Mouse (Mus musculus): ENCODE results near the gene Mapk6. TPM values are rescaled to one million over a fixed set of nuclear protein-coding genes. Genes with fewer than 3 reads are reported as not detected.

The Mapk6 gene
- polyA plus RNA-seq, 1 experiment, result 52.8 TPM

GRCm38 (mm10) chr9:75393251-75393650 is 16.6 kb downstream of the Mapk6 start:
- Histone ChIP-seq H3K79me2 (ENCODE audit: control insufficient read depth, insufficient read depth) (peaks cover 57% of the 10 kb centered on the region), H3ac (ENCODE audit: control insufficient read depth, insufficient read length) (no peak overlapping the region), H3K36me3 (ENCODE audit: control insufficient read depth, insufficient read depth) (peaks cover 82% of the 10 kb centered on the region), H3K27me3 (ENCODE audit: control insufficient read depth, insufficient read depth, insufficient read length) (no peaks in the 10 kb centered on the region), H3K4me3 (no peak overlapping the region), H3K4me2 (ENCODE audit: low read depth) (no peak overlapping the region)
- TF ChIP-seq SRF (IDR thresholded peaks at IDR 0.05; ENCODE audit: control insufficient read depth, insufficient read length, low read depth) (no peak), MYOD1 (IDR thresholded peaks at IDR 0.05; ENCODE audit: control insufficient read depth in 1 of 3, insufficient read length in 2 of 3, low read depth in 2 of 3) (no peak), REST (IDR thresholded peaks at IDR 0.05; ENCODE audit: insufficient read depth, insufficient read length) (no peak), MYOG (IDR thresholded peaks at IDR 0.05; ENCODE audit: control insufficient read depth in 1 of 3, insufficient read depth in 1 of 3, insufficient read length in 2 of 3, low read depth in 2 of 3) (no peak), POLR2A (IDR thresholded peaks at IDR 0.05; ENCODE audit: insufficient read length, low read depth) (no peak), E2F4 (IDR thresholded peaks at IDR 0.05; ENCODE audit: insufficient read depth) (no peak), CEBPB (IDR thresholded peaks at IDR 0.05; ENCODE audit: insufficient read depth, poor library complexity, severe bottlenecking) (no peak), USF1 (IDR thresholded peaks at IDR 0.05; ENCODE audit: low read depth) (no peak), MAX (IDR thresholded peaks at IDR 0.05; ENCODE audit: low read depth) (no peak), TCF3 (IDR thresholded peaks at IDR 0.05; ENCODE audit: insufficient read length, low read depth) (no peak), TCF12 (IDR thresholded peaks at IDR 0.05; ENCODE audit: insufficient read depth, poor library complexity, severe bottlenecking) (no peak), POLR2AphosphoS2 (IDR thresholded peaks at IDR 0.05; ENCODE audit: insufficient read length, low read depth) (no peak)

GRCm38 (mm10) chr9:75385218-75385974 is 24.4 kb downstream of the Mapk6 start:
- peaks cover 35% of the 10 kb centered on the region for H3K36me3 ChIP-seq (ENCODE audit: control insufficient read depth, insufficient read depth)
- no peak overlapping the region for H3ac ChIP-seq (ENCODE audit: control insufficient read depth, insufficient read length)
- no peaks in the 10 kb centered on the region for H3K27me3 ChIP-seq (ENCODE audit: control insufficient read depth, insufficient read depth, insufficient read length)
- no peak overlapping the region for H3K4me3 ChIP-seq
- TF ChIP-seq POLR2AphosphoS2 (IDR thresholded peaks at IDR 0.05; ENCODE audit: insufficient read length, low read depth), result peak; percentile 63
- no peak for TF ChIP-seq MYOD1 (IDR thresholded peaks at IDR 0.05; ENCODE audit: control insufficient read depth in 1 of 3, insufficient read length in 2 of 3, low read depth in 2 of 3)
- no peak overlapping the region for H3K4me2 ChIP-seq (ENCODE audit: low read depth)
- no peaks in the 10 kb centered on the region for H3K79me2 ChIP-seq (ENCODE audit: control insufficient read depth, insufficient read depth)

GRCm38 (mm10) chr9:75384337-75384962 is 25.4 kb downstream of the Mapk6 start:
- H3ac ChIP-seq (ENCODE audit: control insufficient read depth, insufficient read length), result no peak overlapping the region
- no peaks in the 10 kb centered on the region for H3K79me2 ChIP-seq (ENCODE audit: control insufficient read depth, insufficient read depth)
- TF ChIP-seq POLR2AphosphoS2 (IDR thresholded peaks at IDR 0.05; ENCODE audit: insufficient read length, low read depth) (peak; percentile 78), MAX (IDR thresholded peaks at IDR 0.05; ENCODE audit: low read depth) (no peak)
- no peaks in the 10 kb centered on the region for H3K27me3 ChIP-seq (ENCODE audit: control insufficient read depth, insufficient read depth, insufficient read length)
- H3K4me2 ChIP-seq (ENCODE audit: low read depth), result no peak overlapping the region
- H3K36me3 ChIP-seq (ENCODE audit: control insufficient read depth, insufficient read depth), result peaks cover 27% of the 10 kb centered on the region
- H3K4me3 ChIP-seq, result no peak overlapping the region

GRCm38 (mm10) chr9:75383785-75384184 is 26.0 kb downstream of the Mapk6 start:
- H3ac ChIP-seq (ENCODE audit: control insufficient read depth, insufficient read length), result no peak overlapping the region
- H3K4me2 ChIP-seq (ENCODE audit: low read depth), result no peak overlapping the region
- no peaks in the 10 kb centered on the region for H3K79me2 ChIP-seq (ENCODE audit: control insufficient read depth, insufficient read depth)
- H3K4me3 ChIP-seq, result no peak overlapping the region
- no peaks in the 10 kb centered on the region for H3K27me3 ChIP-seq (ENCODE audit: control insufficient read depth, insufficient read depth, insufficient read length)
- H3K36me3 ChIP-seq (ENCODE audit: control insufficient read depth, insufficient read depth), result peaks cover 20% of the 10 kb centered on the region
- TF ChIP-seq E2F4 (IDR thresholded peaks at IDR 0.05; ENCODE audit: insufficient read depth) (no peak), POLR2A (IDR thresholded peaks at IDR 0.05; ENCODE audit: insufficient read length, low read depth) (no peak), POLR2AphosphoS2 (IDR thresholded peaks at IDR 0.05; ENCODE audit: insufficient read length, low read depth) (no peak), TCF3 (IDR thresholded peaks at IDR 0.05; ENCODE audit: insufficient read length, low read depth) (no peak), SRF (IDR thresholded peaks at IDR 0.05; ENCODE audit: control insufficient read depth, insufficient read length, low read depth) (no peak), MAX (IDR thresholded peaks at IDR 0.05; ENCODE audit: low read depth) (no peak), MYOD1 (IDR thresholded peaks at IDR 0.05; ENCODE audit: control insufficient read depth in 1 of 3, insufficient read length in 2 of 3, low read depth in 2 of 3) (no peak), CEBPB (IDR thresholded peaks at IDR 0.05; ENCODE audit: insufficient read depth, poor library complexity, severe bottlenecking) (no peak), TCF12 (IDR thresholded peaks at IDR 0.05; ENCODE audit: insufficient read depth, poor library complexity, severe bottlenecking) (no peak), MYOG (IDR thresholded peaks at IDR 0.05; ENCODE audit: control insufficient read depth in 1 of 3, insufficient read depth in 1 of 3, insufficient read length in 2 of 3, low read depth in 2 of 3) (no peak), USF1 (IDR thresholded peaks at IDR 0.05; ENCODE audit: low read depth) (no peak), REST (IDR thresholded peaks at IDR 0.05; ENCODE audit: insufficient read depth, insufficient read length) (no peak)

- TF ChIP-seq USF1 (IDR thresholded peaks at IDR 0.05; ENCODE audit: low read depth), result no peak
- no peak for TF ChIP-seq MYOD1 (IDR thresholded peaks at IDR 0.05; ENCODE audit: control insufficient read depth in 1 of 3, insufficient read length in 2 of 3, low read depth in 2 of 3)
- TF ChIP-seq REST (IDR thresholded peaks at IDR 0.05; ENCODE audit: insufficient read depth, insufficient read length), result no peak
- no peak for TF ChIP-seq E2F4 (IDR thresholded peaks at IDR 0.05; ENCODE audit: insufficient read depth)
- TF ChIP-seq TCF3 (IDR thresholded peaks at IDR 0.05; ENCODE audit: insufficient read length, low read depth), result no peak
- no peak for TF ChIP-seq MAX (IDR thresholded peaks at IDR 0.05; ENCODE audit: low read depth)
- TF ChIP-seq TCF12 (IDR thresholded peaks at IDR 0.05; ENCODE audit: insufficient read depth, poor library complexity, severe bottlenecking), result no peak
- TF ChIP-seq POLR2A (IDR thresholded peaks at IDR 0.05; ENCODE audit: insufficient read length, low read depth), result no peak
- no peak for TF ChIP-seq SRF (IDR thresholded peaks at IDR 0.05; ENCODE audit: control insufficient read depth, insufficient read length, low read depth)
- TF ChIP-seq CEBPB (IDR thresholded peaks at IDR 0.05; ENCODE audit: insufficient read depth, poor library complexity, severe bottlenecking), result peak; percentile 54; the same call in 1 of the 2 replicates
- TF ChIP-seq POLR2AphosphoS2 (IDR thresholded peaks at IDR 0.05; ENCODE audit: insufficient read length, low read depth), result peak; percentile 32
- no peak for TF ChIP-seq MYOG (IDR thresholded peaks at IDR 0.05; ENCODE audit: control insufficient read depth in 1 of 3, insufficient read depth in 1 of 3, insufficient read length in 2 of 3, low read depth in 2 of 3)
Measured at GRCm38 (mm10) chr9:75382825-75383224, 27.0 kb downstream of the Mapk6 start.

More at GRCm38 (mm10) chr9:75382825-75383224, 27.0 kb downstream of the Mapk6 start:
- H3K79me2 ChIP-seq (ENCODE audit: control insufficient read depth, insufficient read depth), result no peaks in the 10 kb centered on the region
- H3ac ChIP-seq (ENCODE audit: control insufficient read depth, insufficient read length), result no peak overlapping the region
- no peaks in the 10 kb centered on the region for H3K27me3 ChIP-seq (ENCODE audit: control insufficient read depth, insufficient read depth, insufficient read length)
- no peak overlapping the region for H3K4me2 ChIP-seq (ENCODE audit: low read depth)
- no peak overlapping the region for H3K4me3 ChIP-seq
- peaks cover 17% of the 10 kb centered on the region for H3K36me3 ChIP-seq (ENCODE audit: control insufficient read depth, insufficient read depth)

All from myocyte (in vitro differentiated cells).